Mouse (Mus musculus) spleen, adult 2 months (tissue): ENCODE results near the gene Slc39a13. TPM values are rescaled to one million over a fixed set of nuclear protein-coding genes. Genes with fewer than 3 reads are reported as not detected.

Source experiments
- DNase-seq, 2 experiments: peaks; one replicate each; pipeline versions ENCODE4 v3.0.0 to v3.0.0-alpha.2; 2012 to 2021; ENCODE audit warnings: low spot score in 2 of 2, low read depth in 1 of 2
- H3K27ac ChIP-seq: fragments of 200-500 bp; 2 replicates; pipeline ENCODE4 v1.5.1; 2012; ENCODE audit warnings: low read length, inconsistent platforms; ENCODE audit not compliant: insufficient read depth
- H3K27me3 ChIP-seq: fragments of 200-500 bp; 2 replicates; pipeline ENCODE4 v1.6.1; 2012; ENCODE audit warnings: mild to moderate bottlenecking, moderate library complexity, low read length, inconsistent platforms; ENCODE audit not compliant: control insufficient read depth, insufficient read depth
- H3K36me3 ChIP-seq: fragments of 200-500 bp; 2 replicates; pipeline ENCODE4 v1.6.1; 2012; ENCODE audit warnings: mild to moderate bottlenecking, low read length, inconsistent platforms; ENCODE audit not compliant: control insufficient read depth, insufficient read depth
- H3K4me1 ChIP-seq: fragments of 200-500 bp; 2 replicates; pipeline ENCODE4 v1.6.1; 2011; ENCODE audit warnings: inconsistent platforms; ENCODE audit not compliant: control insufficient read depth, insufficient read depth, insufficient read length
- H3K4me3 ChIP-seq: fragments of 200-500 bp; 2 replicates; pipeline ENCODE4 v1.5.1; 2011; ENCODE audit warnings: mild to moderate bottlenecking, inconsistent platforms; ENCODE audit not compliant: insufficient read depth, insufficient read length; ENCODE audit errors: extremely low read depth
- CTCF ChIP-seq: fragments of 200-500 bp; IDR thresholded peaks from 2 replicates; pipeline ENCODE4 v1.5.1; 2011; ENCODE audit warnings: mild to moderate bottlenecking, inconsistent platforms; ENCODE audit not compliant: insufficient read depth, insufficient read length, insufficient replicate concordance; ENCODE audit errors: extremely low read depth
- POLR2A ChIP-seq: fragments of 200-500 bp; IDR thresholded peaks from 2 replicates; pipeline ENCODE4 v1.6.1; 2011; ENCODE audit warnings: low read depth, low read length, inconsistent platforms
- WGBS: fragments of 180-500 bp; shearing (Covaris S2); methylation state at CpG from one replicate; pipeline ENCODE4 v1.1.7; 2018; 5-methylcytosine and 5-hydroxymethylcytosine counted together
- polyA plus RNA-seq: library from polyadenylated mRNA; depleted of rRNA; stranded (reverse); fragments of >200 nt; gene quantifications from 2 replicates; pipeline ENCODE4 v1.2.3, GENCODE M21; 2012

The Slc39a13 gene
- polyA plus RNA-seq, 1 experiment: 31.3 TPM

GRCm38 (mm10) chr2:91044727-91045126 is 25.5 kb downstream of the Slc39a13 start:
- Histone ChIP-seq H3K4me3 (no peak overlapping the region), H3K27ac (no peak overlapping the region), H3K27me3 (no peaks in the 10 kb centered on the region), H3K4me1 (peaks cover 3% of the 10 kb centered on the region; the same call in 1 of the 2 replicates), H3K36me3 (no peaks in the 10 kb centered on the region)
- TF ChIP-seq POLR2A (no peak), CTCF (no peak)
- 80% methylated on average over 13 of the region's 13 CpGs for WGBS
- no peak for DNase-seq

GRCm38 (mm10) chr2:91042651-91043398 is 27.4 kb downstream of the Slc39a13 start:
- H3K36me3 ChIP-seq: no peaks in the 10 kb centered on the region
- H3K4me3 ChIP-seq: no peak overlapping the region
- no peak overlapping the region for H3K27ac ChIP-seq
- DNase-seq: peak in 1 of 2 experiments; percentile 53
- H3K27me3 ChIP-seq: no peaks in the 10 kb centered on the region
- H3K4me1 ChIP-seq: peaks cover 3% of the 10 kb centered on the region; the same call in 1 of the 2 replicates
- 22% methylated on average over 21 of the region's 21 CpGs for WGBS
- TF ChIP-seq POLR2A (no peak), CTCF (no peak)

- Histone ChIP-seq H3K27ac (no peak overlapping the region), H3K4me1 (peaks cover 3% of the 10 kb centered on the region; the same call in 1 of the 2 replicates), H3K4me3 (no peak overlapping the region), H3K27me3 (no peaks in the 10 kb centered on the region), H3K36me3 (no peaks in the 10 kb centered on the region)
- no peak for DNase-seq
- 74% methylated on average over 8 of the region's 8 CpGs for WGBS
- TF ChIP-seq CTCF: no peak
- no peak for TF ChIP-seq POLR2A
Measured at GRCm38 (mm10) chr2:91041786-91042185, 28.4 kb downstream of the Slc39a13 start.

GRCm38 (mm10) chr2:91035385-91035784 is 34.8 kb downstream of the Slc39a13 start, which contains the start of gene Rapsn:
Gene Rapsn, plus strand, starts transcription at chr2:91035620.
- Histone ChIP-seq H3K4me1 (no peaks in the 10 kb centered on the region), H3K36me3 (no peaks in the 10 kb centered on the region), H3K27me3 (no peaks in the 10 kb centered on the region), H3K27ac (no peak within 1 kb of the TSS), H3K4me3 (no peak within 1 kb of the TSS)
- DNase-seq: no peak
- 84% methylated on average over 9 of the region's 9 CpGs for WGBS
- no peak for TF ChIP-seq CTCF
- no peak for TF ChIP-seq POLR2A

GRCm38 (mm10) chr2:91033000-91033399 is 37.2 kb downstream of the Slc39a13 start:
- 31% methylated on average over 3 of the region's 3 CpGs for WGBS

GRCm38 (mm10) chr2:91031216-91031615 is 39.0 kb downstream of the Slc39a13 start:
- no peaks in the 10 kb centered on the region for H3K27me3 ChIP-seq
- 83% methylated on average over 4 of the region's 4 CpGs for WGBS
- no peak overlapping the region for H3K27ac ChIP-seq
- TF ChIP-seq CTCF: no peak
- no peak for TF ChIP-seq POLR2A
- no peak overlapping the region for H3K4me3 ChIP-seq
- no peak for DNase-seq
- H3K4me1 ChIP-seq: no peaks in the 10 kb centered on the region
- no peaks in the 10 kb centered on the region for H3K36me3 ChIP-seq

More at GRCm38 (mm10) chr2:91033000-91033399, 37.2 kb downstream of the Slc39a13 start:
- Histone ChIP-seq H3K27me3 (no peaks in the 10 kb centered on the region), H3K36me3 (no peaks in the 10 kb centered on the region), H3K4me1 (no peaks in the 10 kb centered on the region), H3K27ac (no peak overlapping the region), H3K4me3 (no peak overlapping the region)
- no peak for DNase-seq
- TF ChIP-seq POLR2A (no peak), CTCF (no peak)
